Mouse (Mus musculus): ENCODE data around the gene Natd1. TPM values are rescaled to one million over a fixed set of nuclear protein-coding genes. Genes with fewer than 3 reads are reported as not detected.

Gene Natd1
- total RNA-seq, 2 experiments from 2014 or later = 24.4 to 27.6 TPM

- peak; percentile 98 for DNase-seq
Observed at GRCm38 (mm10) chr11:60931869-60932481, 17.4 kb upstream of the Natd1 start, which contains the start of gene Map2k3. Gene Map2k3, plus strand, starts transcription at chr11:60932033.

- DNase-seq = no peak
Observed at GRCm38 (mm10) chr11:60931282-60931868, 16.8 kb upstream of the Natd1 start.

GRCm38 (mm10) chr11:60930724-60931281, 16.3 kb upstream of the Natd1 start:
- no peak for DNase-seq

GRCm38 (mm10) chr11:60927264-60927663, 12.7 kb upstream of the Natd1 start:
- peak; percentile 95 for DNase-seq

GRCm38 (mm10) chr11:60924981-60925380, 10.4 kb upstream of the Natd1 start:
- no peak for DNase-seq

GRCm38 (mm10) chr11:60924498-60924897, 9.9 kb upstream of the Natd1 start:
- DNase-seq = no peak

GRCm38 (mm10) chr11:60922964-60923363, 8.4 kb upstream of the Natd1 start:
- DNase-seq = no peak

- no peak for DNase-seq
Observed at GRCm38 (mm10) chr11:60922195-60922594, 7.6 kb upstream of the Natd1 start.

- no peak for DNase-seq
Observed at GRCm38 (mm10) chr11:60920021-60920420, 5.5 kb upstream of the Natd1 start.

GRCm38 (mm10) chr11:60915201-60915600, 651 bp upstream of the Natd1 start:
- DNase-seq = no peak

- peak; percentile 94 for DNase-seq
Observed at GRCm38 (mm10) chr11:60913301-60914196, 1.0 kb downstream of the Natd1 start.

GRCm38 (mm10) chr11:60912525-60912973, 2.0 kb downstream of the Natd1 start:
- DNase-seq = no peak

GRCm38 (mm10) chr11:60909626-60910025, 4.9 kb downstream of the Natd1 start:
- no peak for DNase-seq

- DNase-seq = no peak
Observed at GRCm38 (mm10) chr11:60908073-60908472, 6.5 kb downstream of the Natd1 start.

GRCm38 (mm10) chr11:60906449-60906848, 8.1 kb downstream of the Natd1 start:
- no peak for DNase-seq

GRCm38 (mm10) chr11:60905407-60906120, 9.0 kb downstream of the Natd1 start:
- no peak for DNase-seq

GRCm38 (mm10) chr11:60903661-60904061, 10.9 kb downstream of the Natd1 start:
- no peak for DNase-seq

GRCm38 (mm10) chr11:60902486-60902885, 12.1 kb downstream of the Natd1 start:
- no peak for DNase-seq

- DNase-seq = no peak
Observed at GRCm38 (mm10) chr11:60902001-60902400, 12.5 kb downstream of the Natd1 start.

- no peak for DNase-seq
Observed at GRCm38 (mm10) chr11:60895915-60896314, 18.6 kb downstream of the Natd1 start.

GRCm38 (mm10) chr11:60890744-60891143, 23.8 kb downstream of the Natd1 start:
- no peak for DNase-seq

GRCm38 (mm10) chr11:60890286-60890685, 24.3 kb downstream of the Natd1 start:
- DNase-seq = no peak
